Mouse (Mus musculus) retina, postnatal 7 days (tissue): ENCODE measurements around the gene Abca8b.
A peak's percentile ranks its signal among the peaks of the same experiment; 100 is the strongest.
"Not testable (repeated sequence)": the region's sequence is repeated elsewhere in the genome, so short reads cannot be mapped to it uniquely, and the experiment has no call there.

ENCODE experiments used
- DNase-seq: peaks from one replicate; pipeline ENCODE4 v3.0.0-alpha.2; 2012; ENCODE audit warnings: low read depth, low spot score

Gene Abca8b

DNA sequence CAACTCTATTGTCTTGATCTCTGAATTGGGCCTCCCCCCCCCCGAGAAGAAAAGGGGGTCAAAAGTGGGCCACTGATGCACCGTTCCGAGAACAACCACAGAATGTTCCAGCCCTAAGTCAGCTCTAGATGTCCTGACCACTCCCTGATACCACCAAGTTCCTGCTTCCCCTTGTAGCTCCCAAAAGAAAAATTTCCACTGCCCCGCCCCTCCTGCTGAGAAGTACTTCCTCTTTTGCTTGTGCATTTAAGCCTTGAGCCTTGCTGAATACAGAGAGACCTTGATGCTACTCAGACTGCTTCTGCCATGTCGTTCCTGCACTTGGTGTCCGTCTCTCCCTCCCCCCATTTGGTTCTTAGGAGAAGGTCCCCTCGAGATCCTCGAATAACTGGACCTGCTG lies 82.5 kb downstream of the Abca8b start:
- not testable (repeated sequence) for DNase-seq

DNA sequence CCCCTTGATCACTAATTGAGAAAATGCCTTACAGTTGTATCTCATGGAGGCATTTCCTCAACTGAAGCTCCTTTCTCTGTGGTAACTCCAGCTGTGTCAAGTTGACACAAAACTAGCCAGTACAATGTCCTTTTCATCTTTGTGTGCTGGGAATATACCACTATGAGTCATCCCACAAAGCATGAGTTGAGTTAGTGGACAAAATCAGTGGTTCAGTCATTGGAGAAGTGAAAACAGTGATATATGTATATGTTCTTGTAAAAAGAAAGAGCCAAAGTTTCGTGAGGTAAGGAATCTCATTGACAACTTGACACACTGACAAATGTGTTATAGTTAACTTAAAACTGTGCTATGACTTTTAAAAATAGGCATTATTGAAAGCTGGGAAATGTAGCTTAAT lies 83.5 kb downstream of the Abca8b start:
- DNase-seq, result not testable (repeated sequence)

DNA sequence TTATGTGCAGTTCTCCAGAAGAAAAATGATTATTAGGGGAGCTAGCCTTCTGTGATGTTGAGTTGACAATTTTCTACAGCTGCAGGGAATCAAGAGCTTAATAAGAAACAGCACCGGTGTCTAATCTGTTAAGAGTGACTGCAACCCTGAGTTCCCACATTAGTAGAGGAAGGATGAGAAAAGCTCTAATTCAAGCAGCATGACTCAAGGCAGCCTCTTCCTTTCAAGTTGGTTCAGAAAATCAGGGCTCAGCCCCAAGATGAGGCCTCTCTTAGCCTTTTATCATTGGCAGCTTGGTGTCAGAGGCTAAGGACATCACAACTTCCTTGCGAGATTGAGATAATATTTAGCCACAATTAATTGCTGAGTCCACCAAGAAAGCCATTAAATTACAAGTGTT lies 85.8 kb downstream of the Abca8b start:
- DNase-seq, result no peak

DNA sequence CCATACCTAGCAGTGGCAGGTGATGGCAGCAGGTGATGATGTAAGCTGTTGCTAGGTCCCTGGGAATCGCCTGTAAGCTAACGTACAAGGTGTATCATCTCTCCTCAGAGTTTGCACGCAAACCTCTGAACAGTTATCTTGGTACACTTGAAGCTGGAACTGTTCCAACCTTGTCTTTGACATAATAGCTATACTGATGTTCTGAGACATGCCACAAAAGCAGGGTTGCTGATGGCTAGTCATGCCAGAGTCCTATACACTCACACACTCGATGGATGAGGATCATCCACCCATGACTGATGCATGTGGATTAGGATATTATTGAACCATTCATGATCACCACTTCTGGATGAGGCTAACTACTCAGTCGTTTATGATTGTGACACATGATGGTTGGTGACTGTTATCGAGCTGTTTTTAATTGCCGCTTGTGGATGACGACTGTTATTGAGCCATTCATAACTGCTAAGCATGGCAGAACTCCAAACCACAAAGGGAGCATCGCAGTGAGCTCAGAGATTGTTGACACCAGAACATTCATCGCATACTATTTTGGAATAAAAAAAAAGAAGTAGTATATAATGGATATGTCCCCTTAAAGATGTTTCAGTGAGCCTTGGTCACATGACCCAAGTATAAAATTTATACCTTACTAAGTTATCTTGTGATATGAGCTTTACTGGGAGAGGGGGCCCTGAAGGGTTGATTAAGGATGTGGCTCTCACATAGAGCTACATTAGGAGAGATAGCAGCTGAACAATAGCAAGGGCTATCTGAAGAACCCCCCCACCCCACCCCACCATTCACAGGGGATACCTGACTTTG lies 87.2 kb downstream of the Abca8b start:
- DNase-seq, result no peak

DNA sequence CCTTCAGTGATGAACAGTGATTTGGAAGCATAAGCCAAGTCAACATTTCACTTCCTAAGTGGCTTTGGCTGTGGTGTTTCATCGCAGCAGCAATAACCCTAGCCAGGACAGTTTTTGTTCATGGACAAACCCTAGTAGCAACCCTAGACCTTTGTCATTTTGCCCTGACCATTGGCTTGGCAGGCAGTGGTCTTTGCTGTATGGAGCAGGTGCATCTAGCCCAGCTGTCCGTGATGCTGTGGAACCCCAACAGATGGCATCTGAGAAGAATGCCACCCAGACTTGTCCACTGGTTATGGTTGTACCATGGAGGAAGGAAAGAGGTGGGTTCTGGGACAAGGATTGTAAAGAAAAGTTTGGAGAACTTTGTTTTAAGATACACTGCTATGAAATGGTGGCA lies 88.1 kb downstream of the Abca8b start:
- DNase-seq, result no peak

DNA sequence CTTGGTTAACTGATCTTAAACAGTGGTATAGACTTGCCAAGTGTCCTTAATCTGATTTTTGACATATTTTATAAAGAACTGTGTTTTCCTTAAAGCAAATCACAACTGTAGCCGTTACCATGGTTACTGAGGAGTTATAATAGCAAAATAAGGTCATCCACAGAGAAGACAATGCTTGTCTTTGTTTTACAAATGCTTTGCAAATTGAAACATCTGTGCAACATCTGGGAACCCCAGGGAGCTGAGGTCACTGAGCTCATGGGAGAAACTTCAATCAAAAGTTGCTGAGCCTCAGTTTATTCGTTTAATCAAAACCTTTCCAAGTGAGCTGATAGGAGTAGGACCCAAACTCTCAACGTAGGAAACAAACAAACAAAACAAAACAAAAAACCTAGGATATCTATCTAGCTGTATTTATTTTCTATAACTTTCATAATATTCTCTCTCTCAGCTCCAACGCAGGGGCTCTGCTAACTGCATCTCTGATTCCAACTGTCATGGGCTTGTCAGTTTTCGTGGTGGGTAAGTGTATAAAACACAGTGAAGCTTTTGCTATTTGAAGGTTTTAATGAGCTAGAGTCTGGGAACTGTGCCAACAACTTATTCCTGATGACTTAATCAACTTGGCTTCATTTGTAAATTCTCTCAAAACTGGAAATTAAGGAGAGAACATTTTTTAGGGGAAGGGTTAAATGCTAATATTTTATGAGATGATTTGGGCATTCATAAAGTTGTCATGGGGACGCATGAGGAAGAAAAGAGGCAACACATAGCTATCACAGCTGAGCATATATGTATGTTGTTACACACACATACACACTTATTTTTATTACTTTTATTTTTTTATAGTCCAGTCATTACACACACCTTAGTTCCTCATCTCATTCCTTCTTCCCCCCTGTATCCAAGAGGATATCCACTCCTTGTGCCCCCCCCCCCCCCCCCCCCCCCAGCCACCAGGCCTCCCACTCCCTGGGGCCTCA lies 92.7 kb downstream of the Abca8b start:
- DNase-seq, result peak; percentile 32

DNA sequence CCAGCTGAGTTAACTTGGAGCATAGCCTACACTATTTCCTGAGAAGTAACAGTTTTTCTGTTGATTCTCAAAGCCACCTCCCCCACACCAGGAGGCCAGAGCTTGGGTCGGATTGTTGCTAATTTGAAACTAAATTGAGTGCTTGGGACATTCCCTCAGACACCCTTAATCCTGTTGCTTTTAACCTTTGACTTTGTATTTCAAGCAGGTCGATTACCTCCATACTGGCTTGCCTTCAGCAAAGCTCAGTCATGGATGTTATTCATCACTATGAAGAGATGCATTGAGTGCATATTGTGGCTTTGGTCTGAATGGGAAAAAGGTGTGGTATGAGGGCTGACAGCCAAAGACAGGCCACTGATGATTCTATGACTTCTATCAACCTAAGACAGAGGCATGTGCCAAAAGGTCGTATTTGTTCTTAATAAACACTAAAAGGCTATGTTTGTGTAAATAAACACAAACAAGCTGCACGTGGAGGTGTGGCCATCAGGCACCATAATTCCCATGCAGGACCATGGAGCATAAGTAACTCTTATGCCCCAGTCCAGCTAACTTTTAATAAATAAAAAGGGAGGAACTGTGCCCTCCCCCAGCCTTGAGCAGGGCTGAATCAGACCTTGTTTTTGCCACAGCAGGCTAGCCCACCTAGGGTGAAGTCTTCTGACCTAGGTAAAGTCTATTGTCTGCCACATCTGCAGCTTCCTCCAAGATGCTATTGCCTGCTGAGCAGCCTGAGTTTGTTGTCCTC lies 95.0 kb downstream of the Abca8b start:
- DNase-seq, result no peak

DNA sequence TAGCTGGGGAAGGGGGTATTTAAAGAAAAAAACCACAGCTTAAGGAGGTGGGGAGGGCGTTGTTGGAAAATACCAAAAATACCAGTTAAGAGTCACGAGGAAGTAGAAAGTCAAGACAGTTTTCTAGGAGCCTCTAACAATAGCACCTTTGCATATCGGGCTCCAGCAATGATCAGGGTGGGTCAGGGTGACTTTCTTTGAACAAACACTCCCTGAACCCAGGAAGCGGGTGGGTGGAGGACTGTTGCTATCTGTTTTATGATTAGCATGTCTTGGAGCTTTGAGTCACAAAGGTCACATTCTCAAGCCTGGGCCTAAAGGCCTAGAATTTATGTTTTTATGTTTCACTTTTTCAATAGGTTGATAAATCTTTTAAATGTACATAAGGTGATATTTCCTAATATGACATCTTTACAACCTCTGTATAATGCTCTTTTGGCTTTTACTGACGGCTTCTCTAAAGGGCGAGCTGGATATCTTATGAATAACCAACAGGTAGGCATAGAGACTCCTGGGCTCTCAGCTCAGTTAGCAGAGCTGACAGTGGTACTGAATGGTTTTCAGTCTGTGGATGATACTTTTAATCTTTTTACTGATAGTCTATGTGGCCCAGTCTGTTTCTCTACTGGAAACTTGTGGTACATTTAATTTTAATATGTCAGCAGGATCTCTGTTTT lies 96.7 kb downstream of the Abca8b start:
- DNase-seq, result no peak

DNA sequence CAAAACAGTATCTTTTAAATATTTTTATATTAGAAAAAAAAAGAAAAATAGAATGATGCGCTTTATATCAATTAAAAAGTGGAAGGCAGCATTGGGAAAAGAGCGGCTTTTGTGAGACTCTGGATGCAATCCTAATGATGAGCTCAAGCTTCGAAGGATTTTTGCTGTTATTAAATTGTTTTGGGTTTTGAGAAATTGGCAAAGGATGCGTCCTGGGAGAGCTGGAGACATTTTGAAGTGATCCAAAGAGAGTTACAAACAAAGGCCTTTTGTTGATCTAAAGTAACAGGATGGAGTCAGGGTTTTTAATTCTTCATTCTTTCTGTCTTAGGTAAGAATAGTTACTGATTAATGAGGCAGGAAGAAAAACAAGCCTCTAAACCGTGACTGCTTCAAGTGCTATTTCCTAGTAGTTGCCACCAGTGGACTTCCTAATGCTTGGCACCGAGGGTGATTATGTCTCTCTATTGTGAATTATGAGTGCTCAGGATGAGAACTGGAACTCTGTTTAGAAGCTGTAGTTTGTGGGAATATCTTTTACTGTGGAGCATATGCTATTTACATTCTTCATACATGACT lies 99.6 kb downstream of the Abca8b start:
- no peak for DNase-seq

DNA sequence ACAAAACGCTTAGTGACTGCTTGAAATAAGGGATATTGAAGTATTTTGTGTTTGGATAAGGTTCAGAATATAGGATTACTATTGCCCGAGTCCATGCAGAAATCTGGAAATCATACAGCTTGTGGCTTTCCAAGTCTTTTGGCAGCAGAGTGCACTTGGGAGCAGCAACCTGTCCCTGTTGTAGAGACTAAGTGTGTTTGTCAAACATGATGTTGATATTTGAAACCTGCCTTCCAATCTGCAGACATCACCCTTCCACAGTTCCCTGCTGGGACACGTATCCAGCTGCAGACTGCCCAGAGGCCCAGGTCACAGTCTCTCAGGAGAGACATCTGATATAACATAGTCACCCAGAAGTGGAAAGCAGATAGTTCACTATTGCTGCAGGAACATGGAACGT lies 100.1 kb downstream of the Abca8b start:
- DNase-seq, result no peak

DNA sequence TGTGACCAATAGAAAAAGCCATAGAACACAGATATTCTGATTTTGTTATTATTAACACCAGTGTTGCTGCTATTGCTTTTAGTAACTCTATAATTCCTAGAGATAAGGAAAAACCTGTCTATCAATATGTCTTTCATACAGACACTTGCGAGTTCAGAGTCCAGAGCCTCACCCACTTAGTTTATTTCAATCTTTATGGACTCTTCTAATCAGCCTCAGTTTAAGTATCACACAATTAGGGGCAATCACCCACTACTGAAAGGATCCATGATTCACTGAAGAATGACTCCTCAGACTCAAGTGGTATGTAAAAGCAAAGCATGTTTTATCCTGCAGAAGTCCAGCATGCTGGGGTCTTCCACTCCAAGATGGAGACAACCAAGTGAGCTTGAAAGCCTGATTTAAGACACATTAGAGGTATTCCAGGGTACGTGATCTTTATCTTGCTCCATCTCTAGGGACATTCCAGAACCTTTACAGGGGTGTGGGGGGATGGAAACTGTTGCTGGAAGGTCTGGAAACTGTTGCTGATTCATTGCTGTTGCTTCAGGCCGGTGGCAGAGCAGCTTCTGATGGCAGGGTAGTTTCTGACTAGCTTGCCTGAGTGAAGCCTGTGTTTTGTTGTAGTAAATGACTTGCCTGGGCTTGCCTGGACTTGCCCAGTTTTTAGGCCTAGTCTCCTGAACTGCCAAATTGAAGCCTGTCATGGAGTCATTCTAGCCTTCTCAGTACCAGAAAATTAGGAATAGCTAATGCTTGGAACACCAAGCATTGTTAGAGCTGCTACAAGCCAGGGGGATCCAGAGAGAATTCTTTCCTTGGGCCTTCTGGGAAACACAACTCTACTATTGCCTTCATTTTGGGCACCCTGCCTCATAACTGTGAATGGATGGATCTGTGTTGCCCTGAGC lies 101.5 kb downstream of the Abca8b start:
- no peak for DNase-seq

DNA sequence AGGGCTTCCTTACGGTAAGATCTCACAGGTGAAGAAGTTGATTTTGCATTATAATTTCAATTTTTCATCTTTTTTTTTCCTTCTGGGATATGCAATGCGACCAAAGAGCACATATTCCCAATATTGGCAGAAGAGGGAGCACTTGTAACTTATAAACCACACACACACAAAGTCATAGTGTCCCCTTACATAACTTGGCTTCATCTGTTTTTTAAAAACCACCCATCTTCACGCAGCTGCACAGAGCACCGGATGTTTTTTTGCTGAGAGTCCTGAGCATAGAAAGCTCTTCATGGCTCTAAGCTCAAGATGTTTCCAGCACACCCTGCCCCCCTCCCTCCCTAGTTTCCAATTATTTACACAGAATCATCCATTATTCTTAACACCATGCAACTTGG lies 103.7 kb downstream of the Abca8b start:
- DNase-seq, result no peak

DNA sequence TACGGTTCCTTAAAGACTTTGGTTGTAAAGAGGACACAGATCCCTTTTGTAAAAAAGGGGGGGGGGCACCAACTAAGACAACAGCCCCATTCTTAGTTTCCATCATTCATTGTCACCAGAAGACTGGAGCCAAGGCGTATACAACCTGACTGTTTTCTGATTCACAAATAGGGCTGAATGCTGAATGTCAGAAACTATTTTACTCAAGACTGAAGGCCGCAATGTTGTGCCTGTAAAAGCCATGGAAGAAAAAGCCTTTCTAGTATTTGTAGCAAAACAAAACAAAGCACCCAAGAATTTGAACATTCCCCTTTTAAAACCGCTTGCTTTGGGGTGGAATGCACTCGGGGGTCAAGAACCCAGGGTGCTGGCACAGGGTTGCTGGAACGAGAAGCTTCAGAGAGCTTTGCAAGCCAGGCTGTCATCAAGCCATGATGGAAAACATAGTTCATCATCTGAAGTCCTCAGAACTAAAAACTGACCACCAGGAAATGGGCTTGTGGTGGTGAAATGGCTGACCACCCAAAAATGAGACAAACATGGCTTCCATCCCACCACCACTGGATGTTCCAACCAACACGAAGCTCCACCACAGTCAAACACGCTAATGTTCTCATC lies 104.2 kb downstream of the Abca8b start:
- DNase-seq, result no peak

DNA sequence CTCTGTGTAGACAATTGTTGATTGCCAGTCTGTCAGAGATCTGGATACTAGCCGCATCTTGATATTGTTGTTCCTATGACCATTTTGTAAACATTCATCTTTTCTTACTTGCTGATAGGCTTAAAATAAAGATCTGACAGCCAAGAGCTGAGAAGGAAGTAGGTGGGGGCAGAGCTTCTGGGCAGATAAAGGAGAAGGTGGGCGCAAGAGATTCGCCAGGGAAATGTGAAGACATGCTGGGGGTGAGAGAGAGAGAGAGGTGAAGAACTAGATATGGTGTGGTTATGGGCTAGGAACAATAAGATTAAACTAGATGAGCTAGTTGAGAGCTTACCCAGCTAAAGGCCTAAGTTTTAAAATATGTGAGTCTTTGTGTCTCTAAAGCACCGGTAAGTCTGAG lies 106.0 kb downstream of the Abca8b start:
- no peak for DNase-seq

DNA sequence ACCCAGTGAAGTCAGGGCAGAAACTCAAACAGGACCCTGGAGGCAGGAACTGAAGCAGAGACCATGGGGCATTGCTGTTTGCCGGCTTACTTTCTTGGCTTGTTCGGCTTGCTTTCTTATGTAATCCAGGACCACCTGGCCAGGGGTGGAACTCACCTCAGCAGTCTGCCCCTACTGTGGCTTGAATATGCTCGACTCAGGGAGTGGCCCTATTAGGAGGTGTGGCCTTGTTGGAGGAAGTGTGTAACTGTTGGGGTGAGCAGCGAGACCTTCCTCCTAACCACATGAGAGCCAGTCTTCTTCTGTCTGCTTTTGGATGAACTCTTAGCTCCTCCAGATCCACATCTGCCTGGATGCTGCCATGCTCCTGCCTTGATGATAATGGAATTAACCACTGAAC lies 108.9 kb downstream of the Abca8b start:
- DNase-seq, result no peak

DNA sequence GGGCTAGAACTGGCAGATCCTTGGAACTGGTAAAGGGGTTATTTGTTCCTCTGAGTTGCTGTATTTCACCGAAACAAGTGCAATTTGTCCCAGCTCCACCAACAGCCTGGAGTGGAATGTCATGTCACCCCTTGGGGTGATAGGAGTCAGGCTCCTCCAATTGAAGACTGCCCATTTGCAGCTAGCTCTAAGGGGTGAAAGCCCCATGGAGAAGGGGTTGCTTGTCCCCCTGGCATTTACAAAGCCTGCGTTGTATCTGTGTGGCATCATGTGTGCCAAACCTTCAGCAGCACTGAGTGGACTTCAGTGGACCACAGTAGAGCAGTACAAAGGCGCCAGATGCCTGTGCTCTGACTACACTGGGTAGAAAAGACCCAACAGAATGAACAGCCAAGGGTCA lies 110.1 kb downstream of the Abca8b start:
- no peak for DNase-seq

DNA sequence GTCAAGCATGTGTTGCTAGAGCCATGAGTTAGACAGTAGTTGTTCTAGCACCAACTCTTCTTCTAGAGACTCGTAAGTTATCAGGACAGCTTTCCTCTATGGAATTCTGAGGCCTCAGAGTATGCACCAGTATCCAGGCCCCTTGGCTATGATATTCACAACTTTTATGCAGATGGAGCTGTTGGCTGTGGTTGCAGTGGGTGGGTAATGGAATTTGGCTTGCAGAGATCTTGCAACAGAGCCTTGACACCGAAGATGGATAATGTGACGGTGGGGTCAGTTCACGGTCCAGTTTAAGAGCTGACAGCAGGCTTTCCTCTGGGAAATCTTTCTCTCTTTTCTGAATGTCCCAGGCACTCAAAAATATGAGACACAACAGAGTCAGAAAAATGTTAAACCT lies 110.8 kb downstream of the Abca8b start:
- DNase-seq, result no peak

DNA sequence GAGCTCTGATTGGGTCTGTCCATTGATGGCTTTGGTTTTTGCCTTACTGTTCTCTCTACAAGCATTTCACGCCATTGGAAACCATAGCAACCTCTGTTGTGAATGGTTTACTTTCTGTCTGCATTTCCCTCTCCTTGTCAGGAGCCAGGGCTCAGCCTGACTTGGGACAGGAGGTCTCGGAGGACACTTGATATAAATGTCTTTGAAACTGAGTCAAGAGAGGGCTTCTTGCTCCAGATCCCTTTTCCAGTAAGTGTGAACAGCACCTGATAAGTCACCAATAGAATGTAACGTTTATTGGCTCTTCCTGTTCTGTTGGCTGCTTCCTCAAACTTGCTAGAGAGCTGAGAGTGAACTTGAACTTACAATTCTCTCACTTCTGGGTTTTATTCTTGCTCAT lies 111.5 kb downstream of the Abca8b start:
- no peak for DNase-seq
